Mouse (Mus musculus): ENCODE data around the gene Lix1.
"Not testable (repeated sequence)": the region's sequence is repeated elsewhere in the genome, so short reads cannot be mapped to it uniquely, and the experiment has no call there.

DNA sequence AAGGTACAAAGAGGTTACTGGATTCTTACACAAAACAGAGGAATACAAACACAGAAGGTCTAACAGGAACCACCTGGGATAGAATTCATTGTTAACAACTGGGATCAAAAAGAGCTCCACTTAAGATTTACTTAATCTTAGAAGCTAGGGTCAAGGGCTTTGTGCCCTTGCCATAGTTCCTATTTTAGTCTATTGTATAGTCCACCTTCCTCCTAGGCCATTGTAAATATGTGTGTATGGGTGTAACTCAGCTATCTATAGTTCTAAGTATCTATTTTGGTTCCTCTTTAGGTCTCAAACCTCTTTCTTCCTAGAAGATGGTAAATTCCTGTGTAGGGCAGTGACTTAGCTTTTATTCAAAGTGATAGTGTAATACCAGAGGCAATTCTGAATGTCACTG lies 93.8 kb downstream of the Lix1 start:
- TF ChIP-seq CTCF (IDR thresholded peaks at IDR 0.05; ENCODE audit: borderline replicate concordance, insufficient read depth, low read length); POLR2A (IDR thresholded peaks at IDR 0.05; ENCODE audit: low read depth, low read length): not testable (repeated sequence)

Measured in embryonic fibroblast, embryonic 13.5 days (primary cell).